Mouse (Mus musculus) T-helper 2 cell (primary cell): ENCODE results near the gene Fkbp4.
"Not testable (repeated sequence)": the region's sequence is repeated elsewhere in the genome, so short reads cannot be mapped to it uniquely, and the experiment has no call there.

Experiments used
- in situ Hi-C: fragments of 300-600 bp; cut with MboI, MseI; formaldehyde crosslinking; loops from one replicate; pipeline ENCODE4 v1.15.1; 2025; ENCODE audit warnings: high pct_unique_total_duplicates

The Fkbp4 gene

DNA sequence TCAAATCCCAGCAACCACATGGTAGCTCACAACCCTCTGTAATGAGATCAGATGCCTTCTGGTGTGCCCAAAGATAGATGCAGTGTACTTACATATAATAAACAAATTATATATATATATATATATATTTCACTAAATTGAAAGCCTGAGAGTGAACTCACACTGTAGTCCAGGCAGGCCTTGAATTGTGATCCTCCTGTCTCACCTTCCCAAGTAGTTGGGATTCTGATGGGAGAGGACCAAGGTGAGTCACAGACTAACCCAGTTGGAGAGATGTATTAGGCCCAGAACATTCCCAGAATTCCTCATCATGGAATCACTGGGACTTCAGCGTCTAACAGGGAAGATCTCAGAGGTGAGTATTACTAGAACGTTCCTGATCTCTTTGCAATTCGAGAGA is 39.5 kb downstream of the Fkbp4 start, which contains the start of gene Nrip2:
TSS of gene Nrip2 (plus strand) at position 301 of the 400 bp plus-strand sequence.
- in situ Hi-C loops = no loop called here

DNA sequence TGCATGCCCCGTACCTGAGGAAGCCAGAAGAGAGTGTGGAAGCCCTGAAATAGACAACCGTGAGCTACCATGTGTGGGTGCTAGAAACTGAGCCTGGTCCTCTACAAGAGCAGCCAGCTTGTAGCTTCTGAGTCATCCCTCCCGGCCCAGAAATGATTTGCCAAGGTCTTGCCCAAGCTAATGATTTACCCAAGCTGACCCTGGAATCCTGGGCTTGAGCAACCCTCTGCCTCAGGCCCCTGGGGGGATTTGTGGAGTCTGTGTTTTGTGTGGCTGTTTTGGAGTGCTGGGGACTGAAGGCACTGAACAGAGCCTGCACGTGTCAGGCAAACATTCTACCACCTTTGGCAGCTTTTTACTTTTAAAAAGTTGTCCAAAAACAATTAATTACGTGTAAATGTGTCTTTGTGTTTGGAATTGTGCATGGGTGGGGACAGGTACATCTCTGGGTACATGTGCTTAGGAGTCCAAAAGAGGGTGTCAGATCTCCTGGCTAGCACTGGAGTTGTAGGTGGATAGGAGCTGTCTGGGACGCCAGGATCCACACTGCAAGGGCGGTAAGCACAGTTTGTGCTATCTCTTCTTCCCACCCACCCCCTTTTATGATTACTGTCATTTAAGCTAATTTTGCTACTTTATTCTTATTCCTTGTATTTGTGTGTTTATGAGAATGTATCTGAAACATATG is 40.8 kb downstream of the Fkbp4 start:
- in situ Hi-C loops = no loop called here

- in situ Hi-C loops = no loop called here
Measured at GRCm38 (mm10) chr6:128390683-128391082, 47.8 kb downstream of the Fkbp4 start.

DNA sequence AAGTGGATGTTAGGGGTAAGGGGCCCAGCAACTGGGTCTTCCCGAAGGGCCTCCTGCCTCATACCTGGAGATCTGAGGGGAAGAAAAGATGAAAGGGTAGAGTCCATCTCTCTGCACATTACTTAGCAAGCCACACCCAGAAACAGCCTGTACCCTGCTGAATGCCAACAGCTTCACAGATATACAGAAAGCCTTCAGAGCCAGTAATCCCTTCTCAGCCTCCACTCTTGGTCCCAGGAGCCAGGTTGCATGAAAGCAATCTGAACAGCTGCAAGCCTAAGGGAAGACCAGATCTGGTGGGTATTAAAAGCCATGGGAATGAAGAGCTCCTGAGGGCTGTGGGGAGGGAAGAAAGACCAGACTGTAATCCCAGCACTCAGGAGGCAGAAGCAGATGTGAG is 49.3 kb downstream of the Fkbp4 start:
- in situ Hi-C loops = no loop called here

DNA sequence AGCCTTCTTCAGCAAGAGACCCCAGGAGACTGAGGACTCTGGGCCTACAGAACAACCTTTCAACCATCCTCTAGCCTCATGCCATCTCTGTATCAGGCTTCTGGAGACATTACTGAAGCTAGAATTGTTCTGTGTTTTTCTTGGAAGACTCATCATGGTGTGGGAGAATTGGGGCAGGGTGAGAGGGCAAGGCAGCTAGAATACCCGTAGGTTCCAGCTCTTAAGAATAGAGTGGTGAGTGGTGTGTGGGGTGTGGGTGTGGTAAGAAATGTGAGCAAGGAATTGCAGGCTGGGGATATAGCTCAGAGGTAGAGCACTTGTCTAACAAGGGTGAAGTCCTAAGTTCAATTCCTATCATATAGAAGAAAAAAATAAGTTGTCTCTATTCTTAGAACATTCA is 53.5 kb downstream of the Fkbp4 start:
- in situ Hi-C loops = no loop called here

DNA sequence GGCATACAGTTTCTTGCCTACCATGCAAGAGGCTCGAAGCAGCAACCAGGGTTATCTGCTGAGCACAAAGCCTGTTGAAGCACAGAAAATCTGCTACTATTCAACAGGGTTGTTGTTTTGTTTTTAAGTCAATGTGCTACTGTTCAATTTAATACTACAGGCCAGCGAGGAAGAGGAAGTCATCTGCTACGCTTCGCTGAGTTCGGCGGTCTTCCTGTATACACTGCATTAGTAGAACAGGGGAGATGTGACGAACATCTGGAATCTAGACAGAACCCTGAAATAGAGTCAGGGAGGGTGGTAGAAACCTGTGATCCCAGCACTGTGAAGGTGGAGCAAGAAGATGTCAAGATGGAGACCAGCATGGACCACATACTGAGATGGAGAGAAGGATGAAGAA is 54.7 kb downstream of the Fkbp4 start:
- in situ Hi-C loops = no loop called here

- in situ Hi-C loops = no loop called here
Measured at GRCm38 (mm10) chr6:128381254-128381653, 57.2 kb downstream of the Fkbp4 start.

- in situ Hi-C loops = not testable (repeated sequence)
Measured at GRCm38 (mm10) chr6:128380594-128381167, 57.8 kb downstream of the Fkbp4 start.
